Mouse (Mus musculus): Measurements from ENCODE around the gene Cox6a1. TPM values are rescaled to one million over a fixed set of nuclear protein-coding genes. Genes with fewer than 3 reads are reported as not detected.
"Not testable (repeated sequence)": the region's sequence is repeated elsewhere in the genome, so short reads cannot be mapped to it uniquely, and the experiment has no call there.

Cox6a1 gene
- 891 and 915 TPM in 2 replicates for polyA plus RNA-seq (2015; fragmentation: Nextera tagmentation; extraction: Ambion mirVana)

- ATAC-seq (ENCODE audit: borderline replicate concordance, extremely low read depth, low FRiP score, low TSS enrichment): peak; percentile 92
- Histone ChIP-seq H3K4me2 (peak within 1 kb of the TSS; percentile 70), H3K27ac (peak within 1 kb of the TSS; percentile 78), H3K9me3 (no peaks in the 10 kb centered on the region), H3K4me3 (peak within 1 kb of the TSS; percentile 90), H3K36me3 (peaks cover 27% of the 10 kb centered on the region), H3K4me1 (peaks cover 13% of the 10 kb centered on the region), H3K27me3 (no peaks in the 10 kb centered on the region), H3K9ac (peak within 1 kb of the TSS; percentile 91)
- 0% methylated on average over 67 of the region's 74 CpGs for WGBS
Observed at GRCm38 (mm10) chr5:115348546-115349224, at the start of gene Cox6a1. TSS of gene Cox6a1 (minus strand) at chr5:115348981.

GRCm38 (mm10) chr5:115397839-115398780 lies 49.3 kb upstream of the Cox6a1 start:
- H3K27me3 ChIP-seq: peaks cover 28% of the 10 kb centered on the region
- peaks cover 8% of the 10 kb centered on the region for H3K4me1 ChIP-seq
- no peak overlapping the region for H3K27ac ChIP-seq
- H3K4me3 ChIP-seq: peak overlapping the region; percentile 41
- peak; percentile 39; the same call in 1 of the 2 replicates for ATAC-seq (ENCODE audit: borderline replicate concordance, extremely low read depth, low FRiP score, low TSS enrichment)
- H3K4me2 ChIP-seq: peak overlapping the region; percentile 89
- no peaks in the 10 kb centered on the region for H3K9me3 ChIP-seq
- WGBS: 4% methylated on average over 48 of the region's 48 CpGs
- no peaks in the 10 kb centered on the region for H3K36me3 ChIP-seq
- H3K9ac ChIP-seq: peak overlapping the region; percentile 61

- peaks cover 28% of the 10 kb centered on the region for H3K27me3 ChIP-seq
- no peak overlapping the region for H3K4me2 ChIP-seq
- H3K9me3 ChIP-seq: no peaks in the 10 kb centered on the region
- no peaks in the 10 kb centered on the region for H3K36me3 ChIP-seq
- H3K4me1 ChIP-seq: peaks cover 8% of the 10 kb centered on the region
- H3K27ac ChIP-seq: no peak overlapping the region
- no peak overlapping the region for H3K9ac ChIP-seq
- no peak for ATAC-seq (ENCODE audit: borderline replicate concordance, extremely low read depth, low FRiP score, low TSS enrichment)
- no peak overlapping the region for H3K4me3 ChIP-seq
- 50% methylated on average over 11 of the region's 11 CpGs for WGBS
Observed at GRCm38 (mm10) chr5:115396654-115397053, 47.9 kb upstream of the Cox6a1 start.

GRCm38 (mm10) chr5:115394836-115395235 lies 46.1 kb upstream of the Cox6a1 start:
- Histone ChIP-seq H3K4me3 (no peak overlapping the region), H3K9ac (no peak overlapping the region), H3K9me3 (no peaks in the 10 kb centered on the region), H3K27me3 (peaks cover 28% of the 10 kb centered on the region), H3K36me3 (no peaks in the 10 kb centered on the region), H3K4me1 (peaks cover 8% of the 10 kb centered on the region), H3K27ac (no peak overlapping the region), H3K4me2 (no peak overlapping the region)
- WGBS: 23% methylated on average over 10 of the region's 10 CpGs
- no peak for ATAC-seq (ENCODE audit: borderline replicate concordance, extremely low read depth, low FRiP score, low TSS enrichment)

- H3K36me3 ChIP-seq: no peaks in the 10 kb centered on the region
- 5% methylated on average over 8 of the region's 8 CpGs for WGBS
- H3K4me2 ChIP-seq: no peak overlapping the region
- peaks cover 28% of the 10 kb centered on the region for H3K27me3 ChIP-seq
- H3K9me3 ChIP-seq: no peaks in the 10 kb centered on the region
- H3K9ac ChIP-seq: no peak overlapping the region
- H3K4me1 ChIP-seq: peaks cover 8% of the 10 kb centered on the region
- H3K27ac ChIP-seq: no peak overlapping the region
- H3K4me3 ChIP-seq: no peak overlapping the region
- ATAC-seq (ENCODE audit: borderline replicate concordance, extremely low read depth, low FRiP score, low TSS enrichment): no peak
Observed at GRCm38 (mm10) chr5:115394223-115394622, 45.4 kb upstream of the Cox6a1 start.

- Histone ChIP-seq H3K4me2 (no peak overlapping the region), H3K27me3 (peaks cover 28% of the 10 kb centered on the region), H3K9ac (no peak overlapping the region), H3K9me3 (no peaks in the 10 kb centered on the region), H3K4me1 (no peaks in the 10 kb centered on the region), H3K27ac (no peak overlapping the region), H3K4me3 (no peak overlapping the region), H3K36me3 (no peaks in the 10 kb centered on the region)
- 85% methylated on average over 1 of the region's 1 CpGs for WGBS
- no peak for ATAC-seq (ENCODE audit: borderline replicate concordance, extremely low read depth, low FRiP score, low TSS enrichment)
Observed at GRCm38 (mm10) chr5:115392969-115393368, 44.2 kb upstream of the Cox6a1 start.

GRCm38 (mm10) chr5:115391935-115392334 lies 43.2 kb upstream of the Cox6a1 start:
- Histone ChIP-seq H3K4me2 (no peak overlapping the region), H3K9ac (no peak overlapping the region), H3K4me3 (no peak overlapping the region), H3K4me1 (no peaks in the 10 kb centered on the region), H3K9me3 (no peaks in the 10 kb centered on the region), H3K27ac (no peak overlapping the region), H3K27me3 (peaks cover 22% of the 10 kb centered on the region), H3K36me3 (no peaks in the 10 kb centered on the region)
- 36% methylated on average over 9 of the region's 9 CpGs for WGBS
- no peak for ATAC-seq (ENCODE audit: borderline replicate concordance, extremely low read depth, low FRiP score, low TSS enrichment)

- not testable (repeated sequence) for H3K9ac ChIP-seq; H3K36me3 ChIP-seq; H3K27me3 ChIP-seq; H3K4me3 ChIP-seq; H3K4me2 ChIP-seq; H3K9me3 ChIP-seq; H3K27ac ChIP-seq; ATAC-seq (ENCODE audit: borderline replicate concordance, extremely low read depth, low FRiP score, low TSS enrichment); H3K4me1 ChIP-seq
- 62% methylated on average over 2 of the region's 2 CpGs for WGBS
Observed at GRCm38 (mm10) chr5:115378882-115379281, 30.1 kb upstream of the Cox6a1 start.

- no peak overlapping the region for H3K9ac ChIP-seq
- ATAC-seq (ENCODE audit: borderline replicate concordance, extremely low read depth, low FRiP score, low TSS enrichment): no peak
- peaks cover 14% of the 10 kb centered on the region; the same call in 1 of the 2 replicates for H3K27me3 ChIP-seq
- no peaks in the 10 kb centered on the region for H3K9me3 ChIP-seq
- no peaks in the 10 kb centered on the region for H3K36me3 ChIP-seq
- H3K27ac ChIP-seq: no peak overlapping the region
- WGBS: 80% methylated on average over 2 of the region's 2 CpGs
- H3K4me2 ChIP-seq: no peak overlapping the region
- peaks cover 2% of the 10 kb centered on the region; the same call in 1 of the 2 replicates for H3K4me1 ChIP-seq
- no peak overlapping the region for H3K4me3 ChIP-seq
Observed at GRCm38 (mm10) chr5:115375436-115375835, 26.7 kb upstream of the Cox6a1 start.

- Histone ChIP-seq H3K9ac (no peak overlapping the region), H3K4me3 (peak overlapping the region; percentile 25), H3K4me1 (peaks cover 2% of the 10 kb centered on the region; the same call in 1 of the 2 replicates), H3K9me3 (no peaks in the 10 kb centered on the region), H3K27me3 (peaks cover 14% of the 10 kb centered on the region; the same call in 1 of the 2 replicates), H3K27ac (no peak overlapping the region), H3K36me3 (no peaks in the 10 kb centered on the region), H3K4me2 (peak overlapping the region; percentile 52)
- ATAC-seq (ENCODE audit: borderline replicate concordance, extremely low read depth, low FRiP score, low TSS enrichment): no peak
- WGBS: 20% methylated on average over 11 of the region's 11 CpGs
Observed at GRCm38 (mm10) chr5:115374204-115374820, 25.5 kb upstream of the Cox6a1 start.

- Histone ChIP-seq H3K27ac (no peak overlapping the region), H3K9ac (no peak overlapping the region), H3K36me3 (no peaks in the 10 kb centered on the region), H3K4me1 (peaks cover 2% of the 10 kb centered on the region; the same call in 1 of the 2 replicates), H3K27me3 (peaks cover 14% of the 10 kb centered on the region; the same call in 1 of the 2 replicates), H3K4me2 (peak overlapping the region; percentile 52), H3K9me3 (no peaks in the 10 kb centered on the region), H3K4me3 (peak overlapping the region; percentile 25)
- 28% methylated on average over 26 of the region's 26 CpGs for WGBS
- ATAC-seq (ENCODE audit: borderline replicate concordance, extremely low read depth, low FRiP score, low TSS enrichment): no peak
Observed at GRCm38 (mm10) chr5:115373441-115374203, 24.8 kb upstream of the Cox6a1 start.

Data from lung, embryonic 15.5 days (tissue).